Mouse (Mus musculus) liver, embryonic 12.5 days (tissue): Measurements from ENCODE around the gene Ube2h. TPM values are rescaled to one million over a fixed set of nuclear protein-coding genes. Genes with fewer than 3 reads are reported as not detected.
A peak's percentile ranks its signal among the peaks of the same experiment; 100 is the strongest.
"Not testable (repeated sequence)": the region's sequence is repeated elsewhere in the genome, so short reads cannot be mapped to it uniquely, and the experiment has no call there.

Experiments
- ATAC-seq: fragments of 200-750 bp; cut with Nextera tagmentation; 2 replicates; pipeline ENCODE4 v1.8.0; 2017; ENCODE audit warnings: moderate number of reproducible peaks, mild to moderate bottlenecking, moderate library complexity
- H3K27ac ChIP-seq: fragments of 300-500 bp; sonication (generic); 2 replicates; pipeline ENCODE4 v1.5.1; 2016; ENCODE audit warnings: mild to moderate bottlenecking
- H3K27me3 ChIP-seq: fragments of 300-500 bp; sonication (generic); replicated peaks from 2 replicates; pipeline ENCODE4 v1.6.1; 2016; ENCODE audit warnings: mild to moderate bottlenecking, moderate library complexity
- H3K36me3 ChIP-seq: fragments of 300-500 bp; sonication (generic); 2 replicates; pipeline ENCODE4 v1.6.1; 2016; ENCODE audit warnings: mild to moderate bottlenecking, moderate library complexity
- H3K4me1 ChIP-seq: fragments of 300-500 bp; sonication (generic); 2 replicates; pipeline ENCODE4 v1.6.1; 2016
- H3K4me2 ChIP-seq: fragments of 300-500 bp; sonication (generic); 2 replicates; pipeline ENCODE4 v1.6.1; 2016; ENCODE audit warnings: mild to moderate bottlenecking, moderate library complexity
- H3K4me3 ChIP-seq: fragments of 300-500 bp; sonication (generic); 2 replicates; pipeline ENCODE4 v1.5.1; 2016; ENCODE audit warnings: mild to moderate bottlenecking, moderate library complexity
- H3K9ac ChIP-seq: fragments of 300-500 bp; sonication (generic); 2 replicates; pipeline ENCODE4 v1.6.1; 2016; ENCODE audit warnings: mild to moderate bottlenecking, moderate library complexity
- H3K9me3 ChIP-seq: fragments of 300-500 bp; sonication (generic); replicated peaks from 2 replicates; pipeline ENCODE4 v1.6.1; 2016; ENCODE audit warnings: mild to moderate bottlenecking, moderate library complexity
- WGBS: fragments of 180-500 bp; shearing (Covaris S2); methylation state at CpG from one replicate; pipeline ENCODE4 v1.1.7; 2016; ENCODE audit not compliant: insufficient replicate concordance; 5-methylcytosine and 5-hydroxymethylcytosine counted together
- polyA plus RNA-seq: library from polyadenylated mRNA; unstranded; fragments of >200 nt; fragmentation: Nextera tagmentation; extraction: Ambion mirVana; gene quantifications from 2 replicates; pipeline ENCODE4 v1.2.1, GENCODE M21; 2016

Ube2h gene
- polyA plus RNA-seq, 1 experiment from 2014 or later, result 31.6 TPM

GRCm38 (mm10) chr6:30321002-30321401 lies 16.7 kb upstream of the Ube2h start:
- Histone ChIP-seq H3K4me3 (no peak overlapping the region), H3K27me3 (0 out of 2 replicates have a peak, but pooled peaks cover 3% of the 10 kb centered on the region), H3K36me3 (no peaks in the 10 kb centered on the region), H3K9me3 (no peaks in the 10 kb centered on the region), H3K27ac (no peak overlapping the region), H3K4me1 (peaks cover 13% of the 10 kb centered on the region; the same call in 1 of the 2 replicates), H3K4me2 (no peak overlapping the region), H3K9ac (no peak overlapping the region)
- 29% methylated on average over 4 of the region's 4 CpGs for WGBS
- ATAC-seq, result no peak

GRCm38 (mm10) chr6:30319216-30319615 lies 14.9 kb upstream of the Ube2h start:
- 0 out of 2 replicates have a peak, but pooled peaks cover 4% of the 10 kb centered on the region for H3K4me1 ChIP-seq
- H3K9me3 ChIP-seq, result no peaks in the 10 kb centered on the region
- 0 out of 2 replicates have a peak, but pooled peaks cover 3% of the 10 kb centered on the region for H3K27me3 ChIP-seq
- H3K9ac ChIP-seq, result no peak overlapping the region
- ATAC-seq, result no peak
- H3K4me2 ChIP-seq, result no peak overlapping the region
- no peak overlapping the region for H3K4me3 ChIP-seq
- 69% methylated on average over 5 of the region's 5 CpGs for WGBS
- no peak overlapping the region for H3K27ac ChIP-seq
- H3K36me3 ChIP-seq, result no peaks in the 10 kb centered on the region

- no peak for ATAC-seq
- WGBS, result 43% methylated on average over 1 of the region's 1 CpGs
- no peak overlapping the region for H3K27ac ChIP-seq
These were observed 7.7 kb upstream of the Ube2h start for GRCm38 (mm10) chr6:30312006-30312405.

GRCm38 (mm10) chr6:30308751-30309150 lies 4.4 kb upstream of the Ube2h start:
- Histone ChIP-seq H3K4me3 (no peak overlapping the region), H3K9ac (peak overlapping the region; percentile 67), H3K4me1 (peaks cover 57% of the 10 kb centered on the region), H3K4me2 (peak overlapping the region; percentile 68), H3K9me3 (peaks cover 7% of the 10 kb centered on the region; the same call in 1 of the 2 replicates), H3K27ac (peak overlapping the region; percentile 98), H3K27me3 (no peaks in the 10 kb centered on the region), H3K36me3 (no peaks in the 10 kb centered on the region)
- 53% methylated on average over 4 of the region's 4 CpGs for WGBS
- no peak for ATAC-seq

More at GRCm38 (mm10) chr6:30312006-30312405, 7.7 kb upstream of the Ube2h start:
- no peak overlapping the region for H3K4me3 ChIP-seq
- H3K9ac ChIP-seq, result no peak overlapping the region
- no peaks in the 10 kb centered on the region for H3K27me3 ChIP-seq
- no peaks in the 10 kb centered on the region for H3K36me3 ChIP-seq
- H3K9me3 ChIP-seq, result peaks cover 7% of the 10 kb centered on the region; the same call in 1 of the 2 replicates
- no peak overlapping the region for H3K4me2 ChIP-seq
- H3K4me1 ChIP-seq, result peaks cover 32% of the 10 kb centered on the region

GRCm38 (mm10) chr6:30307691-30308090 lies 3.4 kb upstream of the Ube2h start:
- H3K9ac ChIP-seq, result peak overlapping the region; percentile 67
- H3K4me1 ChIP-seq, result peaks cover 64% of the 10 kb centered on the region
- peak overlapping the region; percentile 38; the same call in 1 of the 2 replicates for H3K4me3 ChIP-seq
- ATAC-seq, result peak; percentile 89
- peak overlapping the region; percentile 98 for H3K27ac ChIP-seq
- no peaks in the 10 kb centered on the region for H3K9me3 ChIP-seq
- WGBS, result 2% methylated on average over 9 of the region's 9 CpGs
- H3K4me2 ChIP-seq, result peak overlapping the region; percentile 68
- H3K36me3 ChIP-seq, result no peaks in the 10 kb centered on the region
- H3K27me3 ChIP-seq, result no peaks in the 10 kb centered on the region

GRCm38 (mm10) chr6:30303771-30304398 lies 454 bp downstream of the Ube2h start:
- peaks cover 88% of the 10 kb centered on the region for H3K4me1 ChIP-seq
- under 1% methylated on average over 43 of the region's 66 CpGs for WGBS
- H3K9ac ChIP-seq, result peak overlapping the region; percentile 92
- H3K27ac ChIP-seq, result peak overlapping the region; percentile 97
- H3K4me2 ChIP-seq, result peak overlapping the region; percentile 86
- peak overlapping the region; percentile 76 for H3K4me3 ChIP-seq
- not testable (repeated sequence) for H3K36me3 ChIP-seq, H3K27me3 ChIP-seq, H3K9me3 ChIP-seq, ATAC-seq

GRCm38 (mm10) chr6:30302781-30303631 lies 1.3 kb downstream of the Ube2h start:
- WGBS, result 5% methylated on average over 11 of the region's 11 CpGs
- Histone ChIP-seq H3K27me3 (no peaks in the 10 kb centered on the region), H3K9ac (peak overlapping the region; percentile 92), H3K4me2 (peak overlapping the region; percentile 86), H3K9me3 (no peaks in the 10 kb centered on the region), H3K4me3 (peak overlapping the region; percentile 76), H3K4me1 (peaks cover 85% of the 10 kb centered on the region), H3K36me3 (peaks cover 5% of the 10 kb centered on the region), H3K27ac (peak overlapping the region; percentile 97)
- ATAC-seq, result no peak

- H3K27me3 ChIP-seq, result no peaks in the 10 kb centered on the region
- no peak overlapping the region for H3K27ac ChIP-seq
- H3K9ac ChIP-seq, result peak overlapping the region; percentile 64
- ATAC-seq, result no peak
- peak overlapping the region; percentile 86 for H3K4me2 ChIP-seq
- peaks cover 76% of the 10 kb centered on the region for H3K4me1 ChIP-seq
- peak overlapping the region; percentile 76 for H3K4me3 ChIP-seq
- 47% methylated on average over 4 of the region's 4 CpGs for WGBS
- H3K9me3 ChIP-seq, result no peaks in the 10 kb centered on the region
- peaks cover 13% of the 10 kb centered on the region for H3K36me3 ChIP-seq
These were observed 2.2 kb downstream of the Ube2h start for GRCm38 (mm10) chr6:30302156-30302555.

- H3K36me3 ChIP-seq, result peaks cover 25% of the 10 kb centered on the region
- peak overlapping the region; percentile 64 for H3K9ac ChIP-seq
- no peak for ATAC-seq
- no peaks in the 10 kb centered on the region for H3K9me3 ChIP-seq
- peak overlapping the region; percentile 86 for H3K27ac ChIP-seq
- H3K4me3 ChIP-seq, result peak overlapping the region; percentile 76
- H3K27me3 ChIP-seq, result no peaks in the 10 kb centered on the region
- H3K4me2 ChIP-seq, result peak overlapping the region; percentile 86
- peaks cover 64% of the 10 kb centered on the region for H3K4me1 ChIP-seq
- 57% methylated on average over 7 of the region's 7 CpGs for WGBS
These were observed 3.4 kb downstream of the Ube2h start for GRCm38 (mm10) chr6:30300901-30301300.

GRCm38 (mm10) chr6:30300372-30300771 lies 4.0 kb downstream of the Ube2h start:
- Histone ChIP-seq H3K4me1 (peaks cover 58% of the 10 kb centered on the region), H3K27me3 (no peaks in the 10 kb centered on the region), H3K9ac (peak overlapping the region; percentile 64), H3K36me3 (peaks cover 30% of the 10 kb centered on the region), H3K4me2 (peak overlapping the region; percentile 86), H3K27ac (peak overlapping the region; percentile 86), H3K4me3 (peak overlapping the region; percentile 76), H3K9me3 (no peaks in the 10 kb centered on the region)
- ATAC-seq, result peak; percentile 75
- 2% methylated on average over 5 of the region's 5 CpGs for whole genome bisulfite sequencing

GRCm38 (mm10) chr6:30299683-30300082 lies 4.7 kb downstream of the Ube2h start:
- peak overlapping the region; percentile 14; the same call in 1 of the 2 replicates for H3K4me3 ChIP-seq
- peak overlapping the region; percentile 56 for H3K27ac ChIP-seq
- peaks cover 51% of the 10 kb centered on the region for H3K4me1 ChIP-seq
- WGBS, result 86% methylated on average over 5 of the region's 5 CpGs
- H3K36me3 ChIP-seq, result peaks cover 37% of the 10 kb centered on the region
- ATAC-seq, result no peak
- H3K4me2 ChIP-seq, result peak overlapping the region; percentile 86
- no peaks in the 10 kb centered on the region for H3K27me3 ChIP-seq
- H3K9me3 ChIP-seq, result no peaks in the 10 kb centered on the region
- no peak overlapping the region for H3K9ac ChIP-seq

GRCm38 (mm10) chr6:30299116-30299515 lies 5.2 kb downstream of the Ube2h start:
- Histone ChIP-seq H3K4me3 (no peak overlapping the region), H3K36me3 (peaks cover 42% of the 10 kb centered on the region), H3K27ac (peak overlapping the region; percentile 18; the same call in 1 of the 2 replicates), H3K4me1 (peaks cover 49% of the 10 kb centered on the region), H3K9ac (no peak overlapping the region), H3K4me2 (no peak overlapping the region), H3K27me3 (no peaks in the 10 kb centered on the region), H3K9me3 (no peaks in the 10 kb centered on the region)
- WGBS, result 61% methylated on average over 1 of the region's 1 CpGs
- no peak for ATAC-seq
